Mouse (Mus musculus) liver, embryonic 11.5 days (tissue): ENCODE data around the gene Meig1. TPM values are rescaled to one million over a fixed set of nuclear protein-coding genes. Genes with fewer than 3 reads are reported as not detected.

ENCODE experiments used
- ATAC-seq: fragments of 200-750 bp; cut with Nextera tagmentation; replicated peaks from 2 replicates; pipeline ENCODE4 v1.8.0; 2017; ENCODE audit warnings: moderate number of reproducible peaks, mild to moderate bottlenecking, moderate TSS enrichment, moderate library complexity; ENCODE audit not compliant: low FRiP score
- DNase-seq: peaks from one replicate; pipeline ENCODE4 v3.0.0-alpha.2; 2017; ENCODE audit warnings: low spot score
- H3K27ac ChIP-seq: fragments of 300-500 bp; sonication (generic); 2 replicates; pipeline ENCODE4 v1.5.1; 2014; ENCODE audit warnings: mild to moderate bottlenecking, low read depth, low read length, control low read depth
- H3K27me3 ChIP-seq: fragments of 300-500 bp; sonication (generic); replicated peaks from 2 replicates; pipeline ENCODE4 v1.6.1; 2014; ENCODE audit warnings: low read length, mixed read lengths; ENCODE audit not compliant: control insufficient read depth, insufficient read depth
- H3K36me3 ChIP-seq: fragments of 300-500 bp; sonication (generic); 2 replicates; pipeline ENCODE4 v1.6.1; 2014; ENCODE audit warnings: mild to moderate bottlenecking, low read length, moderate library complexity, mixed read lengths; ENCODE audit not compliant: control insufficient read depth, insufficient read depth
- H3K4me1 ChIP-seq: fragments of 300-500 bp; sonication (generic); replicated peaks from 2 replicates; pipeline ENCODE4 v1.6.1; 2014; ENCODE audit warnings: low read length, mixed read lengths; ENCODE audit not compliant: control insufficient read depth, insufficient read depth
- H3K4me2 ChIP-seq: fragments of 300-500 bp; sonication (generic); 2 replicates; pipeline ENCODE4 v1.6.1; 2014; ENCODE audit warnings: mild to moderate bottlenecking, control low read depth, moderate library complexity
- H3K4me3 ChIP-seq: fragments of 300-500 bp; sonication (generic); 2 replicates; pipeline ENCODE4 v1.5.1; 2014; ENCODE audit warnings: low read depth, low read length, control low read depth
- H3K9ac ChIP-seq: fragments of 300-500 bp; sonication (generic); 2 replicates; pipeline ENCODE4 v1.6.1; 2014; ENCODE audit warnings: low read depth, low read length, control low read depth
- H3K9me3 ChIP-seq: fragments of 300-500 bp; sonication (generic); 2 replicates; pipeline ENCODE4 v1.6.1; 2016; ENCODE audit warnings: low read length, inconsistent platforms, mixed read lengths; ENCODE audit not compliant: control insufficient read depth
- WGBS: fragments of 180-500 bp; shearing (Covaris S2); extraction: QIAGEN DNeasy Blood & Tissue Kit; methylation state at CpG from one replicate; pipeline ENCODE4 v1.1.7; 2014; 5-methylcytosine and 5-hydroxymethylcytosine counted together
- polyA plus RNA-seq: library from polyadenylated mRNA; unstranded; fragments of >200 nt; fragmentation: Nextera tagmentation; extraction: Ambion mirVana; gene quantifications from 2 replicates; pipeline ENCODE4 v1.2.1, GENCODE M21; 2014

Meig1 gene
- polyA plus RNA-seq, 1 experiment from 2014 or later: not detected

DNA sequence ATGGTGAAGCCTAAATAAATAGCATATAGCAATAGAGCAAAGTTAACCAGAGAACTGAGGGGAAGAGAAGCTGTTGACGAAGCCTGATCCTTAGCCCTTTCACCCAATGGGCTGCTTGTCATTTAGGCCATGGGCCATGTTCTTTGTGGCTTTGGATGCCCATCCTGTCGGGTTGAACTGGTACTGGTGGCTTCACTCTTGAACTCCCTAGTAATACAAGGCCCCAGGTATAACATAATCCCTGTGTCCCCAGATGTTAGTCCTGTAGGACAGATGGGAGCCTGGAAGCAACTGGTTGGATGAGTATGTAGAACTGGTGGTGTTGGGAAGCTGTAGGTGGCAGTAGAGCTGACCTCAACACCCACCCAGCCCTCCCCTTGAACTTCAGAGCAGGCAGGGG, 30.5 kb downstream of the Meig1 start:
- H3K4me1 ChIP-seq: no peaks in the 10 kb centered on the region
- no peak for ATAC-seq
- H3K4me2 ChIP-seq: no peak overlapping the region
- no peaks in the 10 kb centered on the region for H3K36me3 ChIP-seq
- H3K27ac ChIP-seq: no peak overlapping the region
- H3K9me3 ChIP-seq: no peaks in the 10 kb centered on the region
- H3K4me3 ChIP-seq: no peak overlapping the region
- no peak overlapping the region for H3K9ac ChIP-seq
- 66% methylated on average over 2 of the region's 2 CpGs for WGBS
- no peaks in the 10 kb centered on the region for H3K27me3 ChIP-seq
- no peak for DNase-seq

DNA sequence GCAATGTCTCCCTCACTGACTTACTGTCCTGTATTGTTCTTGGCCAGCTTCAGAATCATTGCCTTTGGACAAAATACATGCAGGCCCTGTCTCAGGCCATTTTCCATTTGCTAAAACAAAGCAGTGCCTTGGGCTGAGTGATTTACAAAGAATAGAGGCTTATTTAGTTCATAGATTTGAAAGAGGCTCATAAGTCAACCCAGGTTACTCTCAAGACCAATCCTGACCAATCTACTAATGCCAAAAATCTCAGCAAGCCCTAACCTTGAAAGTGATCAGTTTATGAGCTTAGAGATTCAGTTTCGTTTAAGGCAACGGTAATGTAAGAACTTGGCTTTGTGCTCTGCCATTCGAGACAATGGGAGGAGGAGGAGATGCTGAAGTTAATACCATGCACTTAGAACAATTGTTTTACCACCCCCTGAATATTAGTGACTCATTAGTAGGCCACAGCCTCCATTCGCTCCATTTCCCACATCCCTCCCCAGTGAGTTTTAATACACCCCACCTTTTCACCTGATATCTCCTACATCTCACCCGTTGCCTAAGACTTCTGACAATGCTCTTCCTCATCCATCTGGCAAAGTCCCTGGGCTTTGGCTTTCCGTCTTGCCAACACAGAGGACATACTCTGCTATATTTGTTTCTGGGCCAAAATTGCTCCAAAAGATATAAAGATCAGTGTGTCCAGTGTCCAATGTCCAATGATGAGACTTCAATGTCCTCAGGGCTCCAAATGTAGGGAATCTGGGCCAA, 35.2 kb downstream of the Meig1 start:
- no peak overlapping the region for H3K27ac ChIP-seq
- 75% methylated on average over 6 of the region's 6 CpGs for WGBS
- ATAC-seq: no peak

GRCm38 (mm10) chr2:3365127-3365526, 57.3 kb downstream of the Meig1 start:
- H3K4me3 ChIP-seq: no peak overlapping the region
- no peak overlapping the region for H3K9ac ChIP-seq
- H3K4me1 ChIP-seq: no peaks in the 10 kb centered on the region
- H3K27ac ChIP-seq: no peak overlapping the region
- H3K27me3 ChIP-seq: no peaks in the 10 kb centered on the region
- no peaks in the 10 kb centered on the region for H3K9me3 ChIP-seq
- 69% methylated on average over 4 of the region's 4 CpGs for WGBS
- ATAC-seq (no peak), DNase-seq (no peak)
- H3K4me2 ChIP-seq: no peak overlapping the region
- no peaks in the 10 kb centered on the region for H3K36me3 ChIP-seq

More for the DNA sequence above, 35.2 kb downstream of the Meig1 start:
- Histone ChIP-seq H3K27me3 (no peaks in the 10 kb centered on the region), H3K9me3 (no peaks in the 10 kb centered on the region), H3K4me3 (no peak overlapping the region), H3K9ac (no peak overlapping the region), H3K36me3 (no peaks in the 10 kb centered on the region), H3K4me2 (no peak overlapping the region), H3K4me1 (no peaks in the 10 kb centered on the region)
- DNase-seq: no peak

DNA sequence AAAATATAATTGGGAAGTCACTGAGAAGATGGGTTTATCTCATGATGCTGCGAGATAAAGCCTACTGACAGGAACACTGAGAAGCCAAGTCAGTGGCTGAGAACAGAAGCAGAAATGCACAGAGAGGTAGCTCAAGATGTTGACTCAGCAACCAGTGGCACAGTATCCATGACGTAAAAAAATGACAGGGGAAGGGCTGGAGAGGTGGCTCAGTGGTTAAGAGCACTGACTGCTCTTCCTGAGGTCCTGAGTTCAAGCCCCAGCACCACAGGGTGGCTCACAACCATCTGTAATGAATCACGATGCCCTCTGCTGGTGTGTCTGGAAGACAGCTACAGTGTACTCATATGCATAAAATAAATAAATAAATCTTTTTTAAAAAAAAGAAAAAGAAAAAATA, 61.4 kb downstream of the Meig1 start:
- Histone ChIP-seq H3K27ac (no peak overlapping the region), H3K9ac (no peak overlapping the region), H3K27me3 (no peaks in the 10 kb centered on the region), H3K9me3 (no peaks in the 10 kb centered on the region), H3K36me3 (no peaks in the 10 kb centered on the region), H3K4me1 (no peaks in the 10 kb centered on the region), H3K4me2 (no peak overlapping the region), H3K4me3 (no peak overlapping the region)
- WGBS: 69% methylated on average over 3 of the region's 3 CpGs
- ATAC-seq: no peak
- DNase-seq: no peak

Other genes with a start within 250 kb of the Meig1 start
- gene Nmt2, start 138.4 kb downstream of the Meig1 start, polyA plus RNA-seq: 36.1 and 36.5 TPM in 2 replicates
- 34.5 and 37.3 TPM in 2 replicates for gene Rpp38, start 90.0 kb downstream of the Meig1 start, polyA plus RNA-seq
- gene Acbd7, start 86.5 kb downstream of the Meig1 start, polyA plus RNA-seq: 1.3 and 2.2 TPM in 2 replicates
- gene Olah, start 25.4 kb downstream of the Meig1 start, polyA plus RNA-seq: not detected in 2 replicates
- 10.6 TPM in 2 replicates for gene Dclre1c, start 1.5 kb upstream of the Meig1 start, polyA plus RNA-seq
- gene Suv39h2, start 52.4 kb upstream of the Meig1 start, polyA plus RNA-seq: 17.6 and 19.3 TPM in 2 replicates
- 5.1 and 5.3 TPM in 2 replicates for gene Gm45902, start 90.1 kb upstream of the Meig1 start, polyA plus RNA-seq
- 145 and 159 TPM in 2 replicates for gene Hspa14, start 90.2 kb upstream of the Meig1 start, polyA plus RNA-seq
- 0.15 and 0.16 TPM in 2 replicates for gene Cdnf, start 90.4 kb upstream of the Meig1 start, polyA plus RNA-seq
- 36.0 and 36.3 TPM in 2 replicates for gene Fam107b, start 147.8 kb upstream of the Meig1 start, polyA plus RNA-seq